Mouse (Mus musculus) CD8-positive naive resting alpha-beta T cell, adult 2 months (primary cell): ENCODE results near the gene Sh3bgrl3.
A peak's percentile ranks its signal among the peaks of the same experiment; 100 is the strongest.

Experiments
- DNase-seq, 2 experiments: peaks; one replicate each; pipeline ENCODE4 v3.0.0; 2022; ENCODE audit warnings: low read depth in 2 of 2, low spot score in 2 of 2

Sh3bgrl3 gene

GRCm38 (mm10) chr4:134082460-134082859, 46.1 kb downstream of the Sh3bgrl3 start:
- no peak for DNase-seq

- peak; percentile 79 to 88 for DNase-seq
These were observed 46.7 kb downstream of the Sh3bgrl3 start for GRCm38 (mm10) chr4:134081730-134082386.

- DNase-seq, result no peak
These were observed 47.9 kb downstream of the Sh3bgrl3 start for GRCm38 (mm10) chr4:134080674-134081073.

- DNase-seq, result peak in 1 of 2 experiments; percentile 56
These were observed 49.9 kb downstream of the Sh3bgrl3 start for GRCm38 (mm10) chr4:134078694-134079093.
